Mouse (Mus musculus) liver, embryonic 18 days (tissue): ENCODE data around the gene Slc25a14. TPM values are rescaled to one million over a fixed set of nuclear protein-coding genes. Genes with fewer than 3 reads are reported as not detected.

Experiments
- polyA plus RNA-seq: library from polyadenylated mRNA; depleted of rRNA; stranded (reverse); fragments of >200 nt; gene quantifications from 2 replicates; pipeline ENCODE4 v1.2.3, GENCODE M21; 2012; rRNA removed

Gene Slc25a14
- 2.1 and 2.5 TPM in 2 replicates for polyA plus RNA-seq

DNA sequence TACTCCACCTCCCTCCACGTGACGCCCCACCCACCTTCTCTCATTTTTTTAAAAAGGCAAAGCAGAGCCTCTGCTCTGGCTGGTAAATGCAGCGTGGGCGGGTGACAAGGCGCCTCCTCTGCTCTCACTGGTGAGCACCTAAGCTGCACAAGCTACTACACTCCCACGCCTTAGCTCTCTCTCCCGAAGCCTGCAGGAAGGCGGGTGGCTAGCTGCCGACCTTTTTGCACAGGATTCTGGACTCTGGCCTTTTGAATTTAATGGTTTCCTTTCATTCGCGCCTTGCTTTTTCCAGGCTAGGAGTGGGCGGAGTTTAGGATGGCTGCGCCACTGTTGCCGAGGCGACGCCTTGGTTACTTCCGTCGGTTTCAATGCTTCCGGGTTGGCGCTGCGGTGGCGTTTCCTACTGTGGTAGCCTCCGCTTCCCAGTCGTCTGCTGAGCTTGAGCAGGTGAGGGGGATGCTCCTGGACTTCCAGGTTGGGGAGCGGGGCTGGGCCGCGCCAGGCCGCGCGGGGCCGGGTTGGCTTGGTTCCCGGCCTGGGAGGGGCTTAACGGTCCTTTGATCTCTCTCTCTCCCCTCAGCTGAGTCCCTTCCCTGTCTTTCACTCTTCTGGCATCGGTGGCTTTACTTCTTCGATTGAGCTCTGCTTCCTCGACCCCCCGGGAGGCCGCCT, at the start of gene Slc25a14:
Slc25a14 (plus strand) TSS at position 35 of the 675 bp plus-strand sequence.

DNA sequence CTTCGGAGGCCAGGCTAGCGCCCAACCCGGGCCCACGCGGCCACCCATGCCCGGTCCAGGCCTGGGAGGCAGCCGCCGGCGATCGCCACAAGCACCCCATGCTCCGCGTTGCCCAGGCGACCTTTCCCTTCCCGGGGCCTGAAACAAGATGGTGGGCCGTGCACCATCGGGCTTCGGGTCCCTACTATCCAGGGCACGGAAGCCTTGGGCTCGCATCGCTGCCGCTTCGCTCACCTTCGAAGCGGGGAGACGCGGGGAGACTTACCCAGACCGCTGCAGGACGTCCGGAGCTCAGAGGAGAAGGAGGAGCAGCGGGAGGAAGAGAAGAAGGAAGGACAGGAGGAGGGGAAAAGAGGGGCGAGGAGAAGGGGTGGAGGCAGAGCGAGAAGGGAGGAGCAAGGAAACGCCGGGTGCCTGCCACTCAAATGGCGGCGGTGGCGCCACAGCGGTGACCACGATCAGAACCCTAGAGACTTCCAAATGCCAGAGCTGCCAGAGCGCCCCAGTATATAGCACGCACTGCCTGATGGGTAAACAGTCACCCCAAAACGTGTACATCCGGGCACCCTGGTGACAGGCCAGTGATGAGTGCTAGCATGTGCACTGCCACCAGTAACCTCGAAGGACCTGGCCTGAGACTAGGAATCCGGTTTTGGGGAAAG, 29.0 kb upstream of the Slc25a14 start, which contains the start of gene Zfp280c:
Zfp280c (minus strand) TSS at position 406 of the 662 bp plus-strand sequence.

DNA sequence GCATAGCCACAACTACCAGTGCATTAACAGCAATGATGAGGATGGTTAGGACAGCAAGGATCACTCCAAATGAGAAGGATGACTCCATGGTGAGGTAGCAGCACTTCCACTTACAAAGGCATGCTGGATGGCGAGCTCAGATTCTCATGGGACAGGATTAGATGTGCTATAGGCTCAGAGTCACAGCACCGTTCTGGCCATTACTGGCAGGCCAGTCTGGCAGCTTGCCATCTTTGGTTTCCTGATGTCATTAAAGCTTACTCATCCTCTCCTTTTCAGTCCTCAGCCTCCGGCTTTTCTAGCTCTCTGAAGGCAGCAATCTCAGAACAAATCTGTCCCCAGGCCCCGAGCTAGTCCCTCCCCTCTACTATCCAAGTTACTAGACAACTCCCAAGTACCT, 51.0 kb downstream of the Slc25a14 start, which contains the start of gene Gpr119:
Gpr119 (minus strand) TSS at position 308 of the 400 bp plus-strand sequence.

DNA sequence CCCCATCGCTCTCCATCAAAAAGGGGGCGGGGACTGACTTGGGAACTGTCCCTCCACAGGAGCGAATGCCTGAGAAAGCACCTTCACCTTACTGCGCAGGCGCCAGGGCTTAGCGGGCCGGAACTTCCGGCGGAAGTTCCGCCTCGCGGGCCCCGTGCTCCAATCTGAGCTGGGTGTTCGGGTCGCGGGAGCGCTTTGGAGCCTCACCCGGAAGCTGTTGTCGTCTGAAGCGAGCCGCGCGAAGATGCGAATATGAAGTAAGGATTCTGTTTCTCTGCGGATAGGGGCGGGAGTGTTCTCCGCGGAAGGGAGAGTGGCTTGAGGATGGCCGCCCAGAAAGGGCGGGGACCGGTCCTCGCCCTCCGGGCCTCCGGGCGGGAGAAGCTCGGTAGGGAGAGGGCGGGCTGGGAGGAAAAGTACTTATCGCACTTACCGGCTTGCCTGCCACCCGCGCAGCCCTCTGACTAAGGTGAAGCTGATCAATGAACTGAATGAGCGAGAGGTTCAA, 71.7 kb downstream of the Slc25a14 start, which contains the start of gene Rbmx2:
Rbmx2 (plus strand) TSS at position 141 of the 508 bp plus-strand sequence.

Other genes with a start within 250 kb of the Slc25a14 start
- 4.6 and 5.6 TPM in 2 replicates for gene Elf4, start 160.3 kb upstream of the Slc25a14 start, polyA plus RNA-seq
- gene Aifm1, start 109.8 kb upstream of the Slc25a14 start, polyA plus RNA-seq, result 52.1 and 52.5 TPM in 2 replicates
- 0.26 and 0.29 TPM in 2 replicates for gene Rab33a, start 104.1 kb upstream of the Slc25a14 start, polyA plus RNA-seq
- 4.6 and 4.9 TPM in 2 replicates for gene Zfp280c, start 28.9 kb upstream of the Slc25a14 start, polyA plus RNA-seq
- gene Gpr119, start 51.1 kb downstream of the Slc25a14 start, polyA plus RNA-seq, result not detected in 2 replicates
- gene Rbmx2, start 71.6 kb downstream of the Slc25a14 start, polyA plus RNA-seq, result 4.9 TPM in 2 replicates